Mouse (Mus musculus): ENCODE data around the gene Slc12a1. TPM values are rescaled to one million over a fixed set of nuclear protein-coding genes. Genes with fewer than 3 reads are reported as not detected.
A peak's percentile ranks its signal among the peaks of the same experiment; 100 is the strongest.

The Slc12a1 gene
- polyA plus RNA-seq, 1 experiment from 2014 or later: not detected

GRCm38 (mm10) chr2:125136846-125137245 is 15.5 kb upstream of the Slc12a1 start:
- H3K36me3 ChIP-seq: no peaks in the 10 kb centered on the region
- H3K9ac ChIP-seq: no peak overlapping the region
- peak overlapping the region; percentile 58; the same call in 1 of the 2 replicates for H3K4me2 ChIP-seq
- no peaks in the 10 kb centered on the region for H3K27me3 ChIP-seq (replicated peaks)
- no peak overlapping the region for H3K4me3 ChIP-seq (replicated peaks)
- peaks cover 12% of the 10 kb centered on the region for H3K4me1 ChIP-seq
- WGBS: 27% methylated on average over 7 of the region's 7 CpGs
- H3K27ac ChIP-seq: no peak overlapping the region
- ATAC-seq (ENCODE audit: insufficient read depth, low FRiP score, low read depth): no peak
- no peaks in the 10 kb centered on the region for H3K9me3 ChIP-seq

GRCm38 (mm10) chr2:125142336-125142735 is 10.0 kb upstream of the Slc12a1 start:
- H3K9me3 ChIP-seq: no peaks in the 10 kb centered on the region
- no peaks in the 10 kb centered on the region for H3K27me3 ChIP-seq (replicated peaks)
- H3K9ac ChIP-seq: no peak overlapping the region
- no peak overlapping the region for H3K27ac ChIP-seq
- no peaks in the 10 kb centered on the region for H3K36me3 ChIP-seq
- no peaks in the 10 kb centered on the region for H3K4me1 ChIP-seq
- no peak for ATAC-seq (ENCODE audit: insufficient read depth, low FRiP score, low read depth)
- no peak overlapping the region for H3K4me2 ChIP-seq
- no peak overlapping the region for H3K4me3 ChIP-seq (replicated peaks)

- H3K27ac ChIP-seq: no peak overlapping the region
- no peaks in the 10 kb centered on the region for H3K36me3 ChIP-seq
- no peaks in the 10 kb centered on the region for H3K27me3 ChIP-seq (replicated peaks)
- no peak overlapping the region for H3K4me2 ChIP-seq
- no peak for ATAC-seq (ENCODE audit: insufficient read depth, low FRiP score, low read depth)
- H3K4me3 ChIP-seq (replicated peaks): no peak overlapping the region
- H3K4me1 ChIP-seq: no peaks in the 10 kb centered on the region
- 67% methylated on average over 9 of the region's 9 CpGs for WGBS
- H3K9me3 ChIP-seq: no peaks in the 10 kb centered on the region
- H3K9ac ChIP-seq: no peak overlapping the region
Measured at GRCm38 (mm10) chr2:125154294-125154693, 2.0 kb downstream of the Slc12a1 start.

GRCm38 (mm10) chr2:125155504-125155903 is 3.2 kb downstream of the Slc12a1 start:
- H3K9me3 ChIP-seq: no peaks in the 10 kb centered on the region
- no peak overlapping the region for H3K27ac ChIP-seq
- WGBS: 31% methylated on average over 2 of the region's 2 CpGs
- H3K27me3 ChIP-seq (replicated peaks): no peaks in the 10 kb centered on the region
- ATAC-seq (ENCODE audit: insufficient read depth, low FRiP score, low read depth): no peak
- no peaks in the 10 kb centered on the region for H3K4me1 ChIP-seq
- H3K4me2 ChIP-seq: no peak overlapping the region
- H3K9ac ChIP-seq: no peak overlapping the region
- H3K4me3 ChIP-seq (replicated peaks): no peak overlapping the region
- H3K36me3 ChIP-seq: no peaks in the 10 kb centered on the region

- ATAC-seq (ENCODE audit: insufficient read depth, low FRiP score, low read depth): no peak
- no peak overlapping the region for H3K4me2 ChIP-seq
- no peaks in the 10 kb centered on the region for H3K4me1 ChIP-seq
- H3K27me3 ChIP-seq (replicated peaks): no peaks in the 10 kb centered on the region
- no peak overlapping the region for H3K27ac ChIP-seq
- no peaks in the 10 kb centered on the region for H3K9me3 ChIP-seq
- no peak overlapping the region for H3K4me3 ChIP-seq (replicated peaks)
- no peaks in the 10 kb centered on the region for H3K36me3 ChIP-seq
- no peak overlapping the region for H3K9ac ChIP-seq
- 83% methylated on average over 4 of the region's 4 CpGs for WGBS
Measured at GRCm38 (mm10) chr2:125162012-125162470, 9.7 kb downstream of the Slc12a1 start.

- Histone ChIP-seq H3K27ac (no peak overlapping the region), H3K9ac (no peak overlapping the region), H3K9me3 (no peaks in the 10 kb centered on the region), H3K4me3 (replicated peaks) (no peak overlapping the region), H3K4me1 (no peaks in the 10 kb centered on the region), H3K4me2 (no peak overlapping the region), H3K27me3 (replicated peaks) (no peaks in the 10 kb centered on the region), H3K36me3 (no peaks in the 10 kb centered on the region)
- WGBS: 76% methylated on average over 7 of the region's 7 CpGs
- no peak for ATAC-seq (ENCODE audit: insufficient read depth, low FRiP score, low read depth)
Measured at GRCm38 (mm10) chr2:125178225-125178798, 26.0 kb downstream of the Slc12a1 start.

GRCm38 (mm10) chr2:125187904-125188303 is 35.6 kb downstream of the Slc12a1 start:
- Histone ChIP-seq H3K27ac (no peak overlapping the region), H3K9ac (no peak overlapping the region), H3K9me3 (no peaks in the 10 kb centered on the region), H3K4me3 (replicated peaks) (no peak overlapping the region), H3K36me3 (no peaks in the 10 kb centered on the region), H3K4me2 (no peak overlapping the region), H3K4me1 (no peaks in the 10 kb centered on the region), H3K27me3 (replicated peaks) (no peaks in the 10 kb centered on the region)
- 74% methylated on average over 11 of the region's 11 CpGs for WGBS
- ATAC-seq (ENCODE audit: insufficient read depth, low FRiP score, low read depth): no peak

- Histone ChIP-seq H3K4me1 (no peaks in the 10 kb centered on the region), H3K27me3 (replicated peaks) (no peaks in the 10 kb centered on the region), H3K36me3 (no peaks in the 10 kb centered on the region), H3K4me3 (replicated peaks) (no peak overlapping the region), H3K4me2 (no peak overlapping the region), H3K9ac (no peak overlapping the region), H3K9me3 (no peaks in the 10 kb centered on the region), H3K27ac (no peak overlapping the region)
- no peak for ATAC-seq (ENCODE audit: insufficient read depth, low FRiP score, low read depth)
- WGBS: 3% methylated on average over 2 of the region's 2 CpGs
Measured at GRCm38 (mm10) chr2:125189197-125189596, 36.9 kb downstream of the Slc12a1 start.

- H3K4me3 ChIP-seq (replicated peaks): no peak overlapping the region
- H3K36me3 ChIP-seq: no peaks in the 10 kb centered on the region
- no peak overlapping the region for H3K4me2 ChIP-seq
- ATAC-seq (ENCODE audit: insufficient read depth, low FRiP score, low read depth): no peak
- H3K9me3 ChIP-seq: no peaks in the 10 kb centered on the region
- H3K27me3 ChIP-seq (replicated peaks): no peaks in the 10 kb centered on the region
- H3K27ac ChIP-seq: no peak overlapping the region
- H3K9ac ChIP-seq: no peak overlapping the region
- H3K4me1 ChIP-seq: no peaks in the 10 kb centered on the region
Measured at GRCm38 (mm10) chr2:125192905-125193304, 40.6 kb downstream of the Slc12a1 start.

GRCm38 (mm10) chr2:125196771-125197170 is 44.5 kb downstream of the Slc12a1 start:
- H3K9ac ChIP-seq: no peak overlapping the region
- no peak overlapping the region for H3K27ac ChIP-seq
- H3K36me3 ChIP-seq: no peaks in the 10 kb centered on the region
- no peak for ATAC-seq (ENCODE audit: insufficient read depth, low FRiP score, low read depth)
- no peak overlapping the region for H3K4me2 ChIP-seq
- no peaks in the 10 kb centered on the region for H3K9me3 ChIP-seq
- no peak overlapping the region for H3K4me3 ChIP-seq (replicated peaks)
- 74% methylated on average over 7 of the region's 7 CpGs for WGBS
- H3K4me1 ChIP-seq: no peaks in the 10 kb centered on the region
- no peaks in the 10 kb centered on the region for H3K27me3 ChIP-seq (replicated peaks)

- no peak for ATAC-seq (ENCODE audit: insufficient read depth, low FRiP score, low read depth)
- H3K4me3 ChIP-seq (replicated peaks): no peak overlapping the region
Measured at GRCm38 (mm10) chr2:125208894-125209596, 56.7 kb downstream of the Slc12a1 start.

GRCm38 (mm10) chr2:125211831-125212510 is 59.7 kb downstream of the Slc12a1 start:
- Histone ChIP-seq H3K4me2 (no peak overlapping the region), H3K9ac (no peak overlapping the region), H3K4me1 (0 out of 2 replicates have a peak, but pooled peaks cover 4% of the 10 kb centered on the region), H3K27ac (no peak overlapping the region), H3K9me3 (no peaks in the 10 kb centered on the region), H3K4me3 (replicated peaks) (no peak overlapping the region), H3K36me3 (no peaks in the 10 kb centered on the region), H3K27me3 (replicated peaks) (no peaks in the 10 kb centered on the region)
- WGBS: 51% methylated on average over 10 of the region's 10 CpGs
- no peak for ATAC-seq (ENCODE audit: insufficient read depth, low FRiP score, low read depth)

More at GRCm38 (mm10) chr2:125208894-125209596, 56.7 kb downstream of the Slc12a1 start:
- no peak overlapping the region for H3K27ac ChIP-seq
- no peaks in the 10 kb centered on the region for H3K9me3 ChIP-seq
- no peaks in the 10 kb centered on the region for H3K27me3 ChIP-seq (replicated peaks)
- 70% methylated on average over 14 of the region's 14 CpGs for WGBS
- no peaks in the 10 kb centered on the region for H3K36me3 ChIP-seq
- no peak overlapping the region for H3K9ac ChIP-seq
- 0 out of 2 replicates have a peak, but pooled peaks cover 4% of the 10 kb centered on the region for H3K4me1 ChIP-seq
- H3K4me2 ChIP-seq: no peak overlapping the region
